13 mouse cellular contexts compared by ENCODE assay signal in the genomic region with DNA sequence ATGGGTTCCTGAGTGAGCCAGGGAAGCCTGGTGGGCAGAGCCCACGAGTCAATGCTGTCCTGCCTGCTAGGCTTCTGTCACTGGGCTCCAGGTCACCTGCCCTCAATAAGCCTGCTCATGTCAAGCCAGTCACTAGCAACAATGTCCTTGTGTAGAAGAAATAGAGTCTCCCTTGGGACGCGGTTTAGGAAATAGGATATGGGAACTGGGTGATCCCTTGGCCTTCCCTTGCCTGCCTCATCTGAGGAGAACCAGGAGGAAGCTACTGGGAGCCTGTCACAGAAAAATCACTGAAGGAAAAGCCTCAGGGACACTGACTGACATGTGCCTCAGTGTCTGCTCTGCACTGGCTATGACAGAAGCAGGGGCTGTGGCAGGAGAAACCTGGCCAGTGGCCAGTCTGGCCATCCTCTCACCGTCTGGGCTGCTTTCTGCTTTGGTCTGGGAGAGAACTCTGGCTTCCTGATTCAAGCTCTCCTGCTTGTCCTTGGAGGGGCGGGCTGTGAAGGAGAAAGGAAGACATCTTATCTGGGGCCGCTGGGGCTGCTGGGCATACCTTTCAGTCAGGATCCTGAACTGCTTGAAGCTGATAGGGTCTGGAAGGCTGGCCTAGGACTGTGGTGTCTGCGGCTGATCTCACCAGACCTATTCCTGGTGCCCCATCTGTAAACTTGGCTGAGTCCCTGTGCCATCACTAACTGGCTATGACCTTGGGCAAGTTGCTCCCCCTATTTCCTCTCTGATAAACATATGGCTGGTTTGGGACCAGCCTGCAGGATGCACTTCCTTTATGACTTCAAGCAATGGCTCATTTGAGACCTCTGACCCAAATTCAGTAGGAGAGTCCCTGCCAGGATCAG. TPM values are rescaled to one million over a fixed set of nuclear protein-coding genes. Genes with fewer than 3 reads are reported as not detected.
A peak's percentile ranks its signal among the peaks of the same experiment; 100 is the strongest.
DNase-seq lines count a peak whose midpoint lies in the region; ATAC-seq lines count a peak whose summit lies in the region.
"Had no signal": no experiment of that assay in that cellular context is flagged by ENCODE, and none has a peak within 500 bp of the region (broad histone marks: within the 10 kb centered on the region; RNA-seq: fewer than 3 reads in every experiment).

No protein-coding gene starts in this region.

- H3K4me2 ChIP-seq in hindbrain, embryonic 13.5 days: no peak overlapping the region
- no peak overlapping the region for H3K4me2 ChIP-seq in hindbrain, embryonic 12.5 days (replicated peaks)
- H3K4me2 ChIP-seq in heart, embryonic 16.5 days (ENCODE audit: low read depth, low read length): no peak overlapping the region
- H3K4me2 ChIP-seq: midbrain, embryonic 12.5 days; neural tube, embryonic 13.5 days had no signal

- H3K4me1 ChIP-seq in hindbrain, embryonic 13.5 days (replicated peaks): no peaks in the 10 kb centered on the region; the same call in 1 of the 2 replicates
- no peaks in the 10 kb centered on the region for H3K4me1 ChIP-seq in hindbrain, embryonic 12.5 days
- H3K4me1 ChIP-seq in heart, embryonic 16.5 days (ENCODE audit: control insufficient read depth, insufficient read depth, low read length): peaks cover 33% of the 10 kb centered on the region

- no peak for ATAC-seq in hindbrain, embryonic 13.5 days (ENCODE audit: low FRiP score)
- no peak for ATAC-seq in hindbrain, embryonic 12.5 days (ENCODE audit: low FRiP score)
- ATAC-seq in heart, embryonic 16.5 days (replicated peaks; ENCODE audit: extremely low read depth, insufficient read depth, low FRiP score): 0 out of 2 replicates have a peak, but pooled peaks have one; percentile 30
- ATAC-seq in CD4-positive, CD25-positive, alpha-beta regulatory T cell, adult 4 months: no peak

- no peaks in the 10 kb centered on the region for H3K27me3 ChIP-seq in hindbrain, embryonic 13.5 days
- no peaks in the 10 kb centered on the region for H3K27me3 ChIP-seq in hindbrain, embryonic 12.5 days
- no peaks in the 10 kb centered on the region for H3K27me3 ChIP-seq in heart, embryonic 16.5 days (ENCODE audit: control insufficient read depth, insufficient read depth, low read length)
- H3K27me3 ChIP-seq: neural tube, embryonic 13.5 days had no signal

- H3K9ac ChIP-seq in hindbrain, embryonic 13.5 days: 0 out of 2 replicates have a peak overlapping the region, but pooled peaks have one; percentile 10
- no peak overlapping the region for H3K9ac ChIP-seq in hindbrain, embryonic 12.5 days
- no peak overlapping the region for H3K9ac ChIP-seq in heart, embryonic 16.5 days (ENCODE audit: low read length)
- H3K9ac ChIP-seq: midbrain, embryonic 12.5 days; neural tube, embryonic 13.5 days had no signal

- H3K27ac ChIP-seq in hindbrain, embryonic 13.5 days: no peak overlapping the region
- no peak overlapping the region for H3K27ac ChIP-seq in hindbrain, embryonic 12.5 days
- peak overlapping the region; percentile 68 for H3K27ac ChIP-seq in heart, embryonic 16.5 days (ENCODE audit: low read length)
- H3K27ac ChIP-seq: midbrain, embryonic 12.5 days; neural tube, embryonic 13.5 days had no signal

- no peaks in the 10 kb centered on the region for H3K9me3 ChIP-seq in hindbrain, embryonic 13.5 days
- no peaks in the 10 kb centered on the region for H3K9me3 ChIP-seq in hindbrain, embryonic 12.5 days (replicated peaks)
- H3K9me3 ChIP-seq in heart, embryonic 16.5 days (replicated peaks; ENCODE audit: control insufficient read depth, low read length): no peaks in the 10 kb centered on the region
- H3K9me3 ChIP-seq: midbrain, embryonic 12.5 days; neural tube, embryonic 13.5 days had no signal

- DNase-seq in urinary bladder, adult 2 months (ENCODE audit: low spot score): peak; percentile 4
- DNase-seq in urinary bladder, postnatal 36 days (ENCODE audit: low spot score in 2 of 2): no peak
- no peak for DNase-seq in kidney, postnatal 4 days
- no peak for DNase-seq in right cerebral cortex, postnatal 25 days
- DNase-seq: kidney, postnatal 14 days; thymus, postnatal 4 days had no signal

- no peaks in the 10 kb centered on the region for H3K36me3 ChIP-seq in hindbrain, embryonic 13.5 days
- H3K36me3 ChIP-seq in hindbrain, embryonic 12.5 days: no peaks in the 10 kb centered on the region
- H3K36me3 ChIP-seq in heart, embryonic 16.5 days (ENCODE audit: control insufficient read depth, insufficient read depth): no peaks in the 10 kb centered on the region
- H3K36me3 ChIP-seq: midbrain, embryonic 12.5 days; neural tube, embryonic 13.5 days had no signal

- WGBS in hindbrain, embryonic 13.5 days: 79% methylated on average over 7 of the region's 7 CpGs
- WGBS in hindbrain, embryonic 12.5 days: 76% methylated on average over 7 of the region's 7 CpGs
- WGBS in heart, embryonic 16.5 days: 38% methylated on average over 7 of the region's 7 CpGs

- no peak overlapping the region for H3K4me3 ChIP-seq in hindbrain, embryonic 13.5 days
- no peak overlapping the region for H3K4me3 ChIP-seq in hindbrain, embryonic 12.5 days
- H3K4me3 ChIP-seq in heart, embryonic 16.5 days (ENCODE audit: low read length): no peak overlapping the region
- H3K4me3 ChIP-seq: midbrain, embryonic 12.5 days; neural tube, embryonic 13.5 days had no signal

RNA-seq across cellular contexts. Expression of a gene that starts 19.4 kb away (rescaled TPM):
- 0.05 and 0.10 TPM in 2 replicates for polyA plus RNA-seq in hindbrain, embryonic 13.5 days (2015; fragmentation: Nextera tagmentation; extraction: Ambion mirVana)
- 0.05 and 0.07 TPM in 2 replicates for polyA plus RNA-seq in hindbrain, embryonic 12.5 days (2016; fragmentation: Nextera tagmentation; extraction: Ambion mirVana)
- polyA plus RNA-seq in urinary bladder, adult 2 months (2012; rRNA removed): 0.04 TPM in 1 of 2 replicates, not detected in the other
- polyA plus RNA-seq in heart, embryonic 16.5 days (2015; fragmentation: Nextera tagmentation; extraction: Ambion mirVana): 0.04 TPM in 1 of 2 replicates, not detected in the other
- polyA plus RNA-seq in CD4-positive, CD25-positive, alpha-beta regulatory T cell, adult 4 months (2017; shearing (Covaris generic)): under 1 TPM; 0.09 to 0.44 TPM
- polyA plus RNA-seq: midbrain, embryonic 12.5 days; spleen, adult 2 months had no signal

RNA-seq across cellular contexts. Expression of a gene that starts 28.7 kb away (rescaled TPM):
- polyA plus RNA-seq in hindbrain, embryonic 13.5 days (2015; fragmentation: Nextera tagmentation; extraction: Ambion mirVana): 40.6 and 43.9 TPM in 2 replicates
- polyA plus RNA-seq in hindbrain, embryonic 12.5 days (2016; fragmentation: Nextera tagmentation; extraction: Ambion mirVana): 49.6 and 58.6 TPM in 2 replicates
- polyA plus RNA-seq in urinary bladder, adult 2 months (2012; rRNA removed): 24.3 and 25.1 TPM in 2 replicates
- 36.0 and 38.8 TPM in 2 replicates for polyA plus RNA-seq in heart, embryonic 16.5 days (2015; fragmentation: Nextera tagmentation; extraction: Ambion mirVana)
- 10 to 100 TPM; 41.1 to 45.7 TPM for polyA plus RNA-seq in CD4-positive, CD25-positive, alpha-beta regulatory T cell, adult 4 months (2017; shearing (Covaris generic))
